Mouse (Mus musculus) natural killer cell, adult 2 months (primary cell): ENCODE results near the gene Togaram2.
"Not testable (repeated sequence)": the region's sequence is repeated elsewhere in the genome, so short reads cannot be mapped to it uniquely, and the experiment has no call there.

Source experiments
- DNase-seq, 2 experiments: peaks; one replicate each; pipeline ENCODE4 v3.0.0; 2022; ENCODE audit warnings: low spot score in 2 of 2

The Togaram2 gene

DNA sequence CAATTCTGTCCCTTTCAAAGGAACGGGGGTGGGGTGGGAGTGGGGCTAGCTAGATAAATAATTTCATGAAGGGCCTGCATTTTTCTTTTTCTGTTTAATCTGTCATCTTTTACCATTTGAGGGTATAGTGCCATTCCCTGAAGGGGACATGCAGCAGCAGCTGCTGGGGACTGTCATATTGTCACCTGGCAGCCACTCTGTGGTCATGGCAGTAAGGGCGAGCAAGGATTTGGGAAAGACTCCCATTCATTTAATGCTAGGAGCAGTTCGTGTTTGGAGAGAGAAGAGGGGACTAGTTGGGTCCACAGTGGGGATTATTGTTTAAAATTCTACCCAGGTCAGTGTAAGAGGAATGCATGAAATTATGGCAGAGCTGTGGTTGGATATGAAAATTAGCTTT is 63.4 kb downstream of the Togaram2 start:
- no peak for DNase-seq

DNA sequence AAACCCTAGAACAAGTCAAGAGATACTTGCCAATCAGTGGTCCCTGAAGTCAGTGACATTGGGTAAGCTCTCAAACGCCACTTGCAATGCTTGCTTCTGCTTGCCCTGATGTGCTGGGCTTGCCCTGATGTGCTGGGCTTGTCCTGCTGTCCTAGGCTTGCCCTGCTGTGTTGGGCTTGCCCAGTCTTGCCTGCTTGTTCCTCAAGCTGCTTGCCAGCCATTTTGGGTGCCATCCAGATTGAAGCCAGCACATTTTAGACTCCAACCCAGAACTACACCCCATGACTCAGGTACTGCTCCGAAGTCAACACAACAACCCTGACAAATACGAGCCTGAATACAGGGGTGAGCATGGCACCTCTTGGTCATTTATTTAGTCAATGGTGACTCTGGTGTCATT is 69.1 kb downstream of the Togaram2 start:
- DNase-seq: no peak

DNA sequence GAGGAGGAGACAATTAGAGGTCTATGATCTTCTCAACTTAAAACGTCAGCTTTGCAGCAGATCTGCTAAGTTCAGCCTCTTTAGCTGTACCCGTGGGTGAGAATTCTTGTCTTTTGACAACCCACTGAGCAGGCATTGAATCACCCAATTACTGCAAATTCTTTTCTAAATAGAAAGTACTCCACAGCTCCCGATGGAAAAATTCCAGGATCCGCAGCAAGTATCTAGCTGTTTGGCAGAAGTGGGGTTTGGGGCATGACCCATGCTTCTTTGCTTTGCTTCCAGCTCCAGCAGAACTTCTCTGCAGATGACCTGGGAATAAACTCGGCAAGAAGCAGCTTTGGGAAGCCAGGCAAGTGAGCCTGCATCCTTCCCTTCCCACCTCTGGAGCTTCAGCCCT is 69.9 kb downstream of the Togaram2 start:
- no peak for DNase-seq

DNA sequence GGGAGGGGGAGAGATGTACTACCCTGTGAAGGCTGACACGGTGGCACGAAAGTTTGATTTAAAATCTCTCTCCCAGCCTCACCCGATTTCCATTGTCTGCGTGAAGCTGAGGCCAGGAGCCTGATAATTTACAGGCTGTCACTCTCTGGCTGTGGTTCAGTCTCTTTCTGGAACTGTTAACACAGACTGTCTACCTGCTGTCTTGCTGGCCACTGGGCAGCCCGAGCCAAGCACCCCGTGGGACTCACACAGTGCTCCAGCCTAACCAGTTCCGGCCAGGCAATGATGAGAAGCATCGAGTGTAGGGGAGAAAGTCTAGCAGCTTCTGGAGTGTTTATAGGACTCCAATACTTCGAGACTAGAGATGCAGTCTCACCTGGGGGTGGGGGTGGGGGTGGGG is 73.1 kb downstream of the Togaram2 start:
- DNase-seq: no peak

DNA sequence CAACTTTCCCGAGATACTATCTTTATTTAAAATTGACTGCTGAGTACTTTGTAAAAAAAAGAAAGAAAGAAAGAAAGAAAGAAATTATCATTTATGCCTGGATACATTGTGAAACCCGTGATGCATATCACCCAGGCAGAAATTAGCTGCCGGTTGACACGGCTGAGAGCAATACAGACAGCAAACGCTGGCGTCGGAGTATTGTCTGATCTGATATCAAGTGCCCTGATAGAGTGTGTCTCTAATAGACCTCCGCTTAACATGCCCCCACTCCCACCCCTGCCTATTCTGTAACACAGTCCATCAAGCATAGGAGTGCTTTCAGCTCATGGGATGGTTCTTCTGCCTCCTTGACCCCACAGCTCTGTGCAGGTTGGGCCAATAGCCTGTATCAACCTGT is 74.5 kb downstream of the Togaram2 start:
- DNase-seq: no peak

DNA sequence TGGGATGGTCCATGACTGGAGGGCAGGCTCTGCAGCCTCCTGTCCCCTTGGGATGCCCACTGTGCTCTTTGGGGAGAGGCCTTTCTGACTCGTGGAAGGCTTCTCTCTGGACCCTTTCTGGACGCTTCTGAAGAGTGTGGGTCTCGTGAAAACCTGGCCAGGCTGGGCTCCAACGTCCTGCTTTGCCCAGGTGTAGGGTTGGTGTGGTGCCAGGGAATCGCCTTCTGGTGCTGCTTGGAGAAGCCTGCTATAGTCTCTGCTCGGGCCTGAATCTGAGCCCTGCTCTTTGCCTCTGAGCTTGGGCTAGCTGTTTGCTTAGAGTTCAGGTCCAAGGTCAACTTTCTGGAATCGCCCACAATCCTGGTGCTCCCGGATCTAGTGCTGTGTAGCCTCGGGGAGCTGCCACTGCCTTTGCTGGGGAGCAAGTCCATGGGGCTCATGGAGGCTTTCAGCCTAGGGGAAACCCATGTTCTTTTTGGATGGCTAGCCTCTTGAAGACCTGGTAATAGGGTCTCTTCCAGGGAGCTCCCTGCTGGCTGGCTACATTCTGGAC is 76.6 kb downstream of the Togaram2 start:
- DNase-seq: no peak

DNA sequence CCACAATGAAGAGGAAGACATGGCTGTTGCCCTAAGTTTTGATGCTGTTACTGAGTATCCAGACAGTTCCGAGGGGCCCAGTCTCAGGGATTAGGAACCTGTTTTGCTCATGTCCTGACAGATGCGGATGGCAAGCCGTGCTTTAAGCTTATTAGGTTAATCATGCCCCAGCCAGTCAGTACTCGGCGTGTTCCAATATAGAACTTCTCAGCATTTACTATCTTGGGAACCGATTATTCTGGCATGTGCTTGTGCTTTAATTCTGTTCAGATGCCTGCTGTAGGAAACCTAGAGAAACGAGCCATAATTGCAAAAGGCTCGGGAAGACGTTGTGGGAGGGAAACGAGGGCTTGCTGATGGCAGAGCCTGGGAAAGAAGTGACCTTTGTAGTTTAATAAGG is 79.8 kb downstream of the Togaram2 start, which contains the start of gene Pcare:
Pcare (minus strand) TSS at position 64 of the 400 bp plus-strand sequence.
- no peak for DNase-seq

DNA sequence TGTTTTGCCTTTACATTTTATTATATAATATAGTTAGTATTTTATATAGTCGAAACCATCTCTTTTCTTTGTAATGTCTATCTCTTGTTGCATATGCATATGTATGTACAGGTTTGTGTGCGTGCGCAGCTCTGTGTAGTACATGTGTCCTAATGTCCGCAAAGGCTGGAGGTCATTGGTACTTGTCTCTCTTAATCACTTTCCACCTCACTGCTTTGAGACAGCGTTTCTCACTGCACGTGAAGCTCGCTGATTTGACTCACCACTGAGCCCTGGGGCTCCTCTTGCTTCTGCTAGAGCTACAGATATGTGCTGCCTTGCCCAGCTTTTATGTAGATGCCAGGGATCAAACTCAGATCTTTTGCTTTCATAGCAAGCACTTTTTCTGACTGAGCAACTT is 87.5 kb downstream of the Togaram2 start:
- DNase-seq: no peak

DNA sequence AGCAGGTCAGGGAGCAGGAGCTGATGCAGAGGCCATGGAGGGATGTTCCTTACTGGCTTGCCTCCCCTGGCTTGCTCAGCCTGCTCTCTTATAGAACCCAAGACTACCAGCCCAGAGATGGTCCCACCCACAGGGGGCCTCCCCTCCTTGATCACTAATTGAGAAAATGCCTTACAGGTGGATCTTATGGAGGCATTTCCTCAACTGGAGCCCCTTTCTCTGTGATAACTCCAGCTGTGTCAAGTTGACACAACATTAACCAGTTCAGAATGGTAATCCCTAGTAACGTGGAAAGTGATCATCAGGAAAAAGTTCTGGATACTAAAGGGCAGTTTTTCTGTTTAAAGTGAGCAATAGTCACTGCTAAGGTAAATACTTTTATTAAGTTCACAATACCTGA is 95.1 kb downstream of the Togaram2 start, which contains the start of gene Clip4:
Clip4 (plus strand) TSS at position 301 of the 400 bp plus-strand sequence.
- DNase-seq: not testable (repeated sequence)

DNA sequence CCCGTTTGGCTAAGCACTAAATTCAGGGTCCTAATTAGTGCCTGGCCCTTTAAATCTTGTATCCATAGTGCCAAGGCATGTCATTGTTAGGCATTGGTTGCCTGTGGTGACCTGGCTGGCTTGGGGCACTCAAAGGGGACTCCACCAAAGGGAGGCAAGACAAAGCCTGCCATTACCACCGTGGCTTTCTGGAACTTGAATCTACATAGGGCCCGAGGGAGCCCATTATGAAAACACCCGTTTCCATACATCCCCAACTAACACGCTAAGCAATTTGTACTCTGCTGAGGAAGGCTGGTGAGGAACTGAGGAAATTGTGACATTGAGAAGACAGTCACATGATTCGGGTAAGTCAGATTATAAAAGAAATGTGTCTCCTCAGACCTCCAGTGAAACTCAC is 96.5 kb downstream of the Togaram2 start:
- no peak for DNase-seq

DNA sequence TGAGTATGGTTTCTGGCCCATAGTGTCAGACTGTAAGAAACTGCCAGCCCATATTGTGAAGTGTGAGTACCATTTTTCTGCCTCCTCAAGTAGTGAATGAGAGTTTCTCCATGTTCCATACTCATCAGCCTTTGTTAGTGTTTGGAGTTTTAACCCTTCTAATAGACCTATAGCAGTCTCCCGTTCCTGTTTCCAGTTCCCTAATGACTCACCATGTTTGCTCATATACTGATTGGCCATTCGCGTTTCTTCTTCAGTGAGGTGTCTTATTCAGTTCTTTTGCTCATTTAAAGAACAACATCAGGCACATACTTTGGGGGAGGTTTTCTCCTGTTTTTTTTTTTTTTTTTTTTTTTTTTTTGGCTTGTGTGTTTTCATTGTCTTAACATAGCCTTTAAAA is 97.6 kb downstream of the Togaram2 start:
- no peak for DNase-seq

DNA sequence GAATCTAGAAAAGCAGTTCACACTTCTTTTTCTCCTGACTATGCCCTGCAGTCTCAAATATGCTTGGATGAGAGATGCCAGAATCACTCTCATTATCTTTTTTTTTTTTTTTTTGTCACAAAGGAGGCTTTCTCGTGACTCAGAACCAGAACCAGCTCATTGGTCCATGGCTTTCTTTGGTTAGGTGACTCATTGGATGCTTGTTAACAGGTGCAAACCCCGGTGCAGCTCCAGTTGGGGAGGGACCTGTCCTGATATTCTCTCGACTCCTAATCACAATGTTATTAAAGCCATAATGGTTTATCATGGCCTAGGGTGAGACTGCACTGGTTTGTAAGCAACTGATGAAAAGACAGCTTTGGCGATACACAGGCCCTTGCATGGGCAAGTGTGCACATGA is 101.1 kb downstream of the Togaram2 start:
- no peak for DNase-seq

DNA sequence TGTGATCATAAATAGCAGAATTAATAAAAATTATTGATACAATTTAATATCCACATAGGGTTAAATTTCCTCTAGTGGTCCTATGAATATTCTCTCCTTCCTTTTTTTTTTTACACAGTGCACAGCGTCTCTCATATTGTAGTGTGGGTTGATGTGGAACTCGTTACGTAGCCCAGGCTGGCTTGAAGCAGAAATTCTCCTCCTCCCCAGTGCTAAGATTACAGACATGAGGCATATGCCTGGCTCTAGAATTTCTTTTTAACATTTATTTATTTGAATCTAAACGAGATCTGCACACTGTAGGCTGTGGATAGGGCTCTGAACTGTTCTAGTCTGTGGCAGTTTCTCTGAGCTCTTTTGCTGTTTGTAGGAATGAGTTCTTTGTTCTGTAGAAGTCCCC is 102.2 kb downstream of the Togaram2 start:
- no peak for DNase-seq

DNA sequence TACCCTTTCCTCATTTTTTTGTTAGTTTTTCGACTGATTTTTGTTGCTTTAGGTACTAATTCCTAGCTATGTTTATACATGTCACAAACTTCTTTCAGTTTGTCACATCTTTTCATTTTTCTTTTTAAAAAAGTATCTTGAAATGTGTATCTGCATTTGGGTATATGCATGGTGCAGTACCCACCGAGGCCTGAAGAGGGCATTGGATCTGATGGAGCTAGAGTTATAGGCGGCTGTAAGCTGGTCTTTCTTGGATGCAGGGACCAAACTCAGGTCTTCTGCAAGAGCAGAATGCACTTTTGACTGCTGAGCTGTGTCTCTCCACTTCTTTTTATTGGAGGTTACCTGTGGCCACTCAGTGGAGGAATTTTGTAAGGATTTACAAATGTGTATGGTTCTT is 105.6 kb downstream of the Togaram2 start:
- DNase-seq: no peak
